Mouse (Mus musculus) heart, embryonic 15.5 days (tissue): Measurements from ENCODE around the gene Asb6. TPM values are rescaled to one million over a fixed set of nuclear protein-coding genes. Genes with fewer than 3 reads are reported as not detected.

ENCODE experiments used
- ATAC-seq: fragments of 200-750 bp; cut with Nextera tagmentation; replicated peaks from 2 replicates; pipeline ENCODE4 v1.8.0; 2017; ENCODE audit warnings: low read depth, moderate TSS enrichment; ENCODE audit not compliant: insufficient number of reproducible peaks, insufficient read depth, low FRiP score
- H3K27ac ChIP-seq: fragments of 300-500 bp; sonication (generic); 2 replicates; pipeline ENCODE4 v1.5.1; 2015; ENCODE audit warnings: mild to moderate bottlenecking, inconsistent platforms
- H3K27me3 ChIP-seq: fragments of 300-500 bp; sonication (generic); 2 replicates; pipeline ENCODE4 v1.6.1; 2015; ENCODE audit warnings: inconsistent platforms
- H3K36me3 ChIP-seq: fragments of 300-500 bp; sonication (generic); 2 replicates; pipeline ENCODE4 v1.6.1; 2015; ENCODE audit warnings: mild to moderate bottlenecking, inconsistent platforms
- H3K4me1 ChIP-seq: fragments of 300-500 bp; sonication (generic); replicated peaks from 2 replicates; pipeline ENCODE4 v1.6.1; 2015; ENCODE audit warnings: inconsistent platforms
- H3K4me2 ChIP-seq: fragments of 300-500 bp; sonication (generic); 2 replicates; pipeline ENCODE4 v1.6.1; 2015; ENCODE audit warnings: inconsistent platforms, mild to moderate bottlenecking, moderate library complexity
- H3K4me3 ChIP-seq: fragments of 300-500 bp; sonication (generic); 2 replicates; pipeline ENCODE4 v1.5.1; 2015; ENCODE audit warnings: mild to moderate bottlenecking, inconsistent platforms
- H3K9ac ChIP-seq: fragments of 300-500 bp; sonication (generic); 2 replicates; pipeline ENCODE4 v1.6.1; 2015; ENCODE audit warnings: mild to moderate bottlenecking, inconsistent platforms
- H3K9me3 ChIP-seq: fragments of 300-500 bp; sonication (generic); replicated peaks from 2 replicates; pipeline ENCODE4 v1.6.1; 2016; ENCODE audit warnings: inconsistent platforms
- WGBS: fragments of 180-500 bp; shearing (Covaris S2); methylation state at CpG from one replicate; pipeline ENCODE4 v1.1.7; 2015; ENCODE audit warnings: mixed read lengths; 5-methylcytosine and 5-hydroxymethylcytosine counted together
- polyA plus RNA-seq: library from polyadenylated mRNA; unstranded; fragments of >200 nt; fragmentation: Nextera tagmentation; extraction: Ambion mirVana; gene quantifications from 2 replicates; pipeline ENCODE4 v1.2.1, GENCODE M21; 2015

The Asb6 gene
- polyA plus RNA-seq, 1 experiment from 2014 or later: 17.2 TPM

DNA sequence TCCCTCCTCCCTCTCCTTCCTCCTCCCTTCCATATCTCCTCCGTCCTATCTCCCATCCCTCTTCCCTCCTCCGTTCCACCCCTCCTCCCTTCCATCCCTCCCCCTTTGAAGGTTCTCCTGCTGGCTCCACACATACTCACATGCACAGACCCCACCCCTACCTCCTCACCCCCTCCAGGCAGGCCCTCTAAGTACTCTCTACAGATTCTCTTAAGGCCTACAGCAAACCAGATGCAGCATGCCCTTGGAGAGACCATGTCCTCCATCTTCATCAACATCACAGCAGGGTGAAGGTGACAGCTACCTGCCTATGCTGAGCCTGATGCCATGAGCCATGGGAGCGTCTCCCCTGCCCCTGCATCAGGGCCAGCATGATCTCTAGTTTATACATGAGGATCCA lies 52.9 kb downstream of the Asb6 start:
- H3K9me3 ChIP-seq: no peaks in the 10 kb centered on the region
- no peak overlapping the region for H3K4me3 ChIP-seq
- H3K36me3 ChIP-seq: no peaks in the 10 kb centered on the region
- WGBS: 65% methylated on average over 3 of the region's 3 CpGs
- peaks cover 22% of the 10 kb centered on the region for H3K4me1 ChIP-seq
- no peaks in the 10 kb centered on the region for H3K27me3 ChIP-seq
- no peak overlapping the region for H3K9ac ChIP-seq
- H3K4me2 ChIP-seq: no peak overlapping the region
- H3K27ac ChIP-seq: no peak overlapping the region
- ATAC-seq: no peak

DNA sequence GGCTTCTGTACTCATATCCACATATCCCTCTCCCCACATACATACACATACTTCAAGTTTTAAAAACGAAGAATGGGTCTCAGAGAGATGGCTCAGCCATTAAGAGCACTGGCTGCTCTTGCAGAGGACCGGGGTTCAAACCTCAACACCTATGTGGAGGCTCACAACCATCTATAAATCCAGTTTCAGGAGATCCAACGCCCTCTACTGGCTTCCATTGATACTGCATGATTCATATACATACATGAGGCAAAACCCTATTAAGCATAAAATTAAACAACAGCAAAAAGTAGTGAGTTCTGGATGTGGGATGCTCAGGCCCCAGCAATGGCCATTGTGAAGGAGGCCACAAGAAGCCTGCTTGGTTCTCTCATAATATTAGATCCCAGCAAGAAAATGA lies 54.2 kb downstream of the Asb6 start:
- Histone ChIP-seq H3K4me2 (no peak overlapping the region), H3K9ac (no peak overlapping the region), H3K4me3 (no peak overlapping the region), H3K9me3 (no peaks in the 10 kb centered on the region), H3K36me3 (no peaks in the 10 kb centered on the region), H3K4me1 (peaks cover 35% of the 10 kb centered on the region), H3K27me3 (no peaks in the 10 kb centered on the region), H3K27ac (no peak overlapping the region)
- no peak for ATAC-seq
- WGBS: 55% methylated on average over 3 of the region's 3 CpGs

DNA sequence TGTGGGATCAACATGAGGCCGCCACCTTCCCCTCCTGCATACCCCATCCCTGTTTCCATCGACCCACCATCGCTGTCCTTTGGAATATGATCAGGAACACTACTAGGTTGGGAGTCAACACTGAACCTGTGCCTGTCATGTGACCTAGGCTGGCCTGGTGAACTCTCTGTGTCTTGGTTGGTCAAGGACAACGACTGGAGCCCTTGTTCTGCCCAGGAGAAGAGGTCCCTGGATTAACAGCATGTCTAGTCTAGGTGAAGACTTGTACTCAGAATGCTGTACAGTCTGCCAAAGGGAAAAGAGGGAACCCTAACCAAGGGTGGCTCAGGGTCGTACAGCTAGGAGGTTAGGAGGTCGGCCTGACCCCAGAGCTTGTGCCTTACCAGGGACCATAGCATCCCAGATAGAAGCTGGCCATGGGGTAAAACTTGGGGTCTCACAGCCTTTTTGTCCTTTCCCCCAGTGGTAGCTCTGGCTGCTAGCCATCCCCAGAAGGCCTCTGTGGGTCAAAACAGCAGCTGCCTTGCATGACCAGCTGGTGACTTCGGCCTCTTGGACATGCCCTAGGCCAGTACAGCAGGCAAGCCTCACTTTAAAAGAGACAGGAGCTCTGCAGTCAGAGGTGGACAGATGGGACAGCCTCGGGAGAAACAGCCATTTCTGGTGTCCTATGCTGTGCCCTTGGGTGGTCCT lies 56.7 kb downstream of the Asb6 start:
- peak overlapping the region; percentile 95 for H3K27ac ChIP-seq
- no peaks in the 10 kb centered on the region for H3K36me3 ChIP-seq
- H3K4me3 ChIP-seq: no peak overlapping the region
- H3K4me2 ChIP-seq: no peak overlapping the region
- 72% methylated on average over 8 of the region's 8 CpGs for WGBS
- no peaks in the 10 kb centered on the region for H3K9me3 ChIP-seq
- peaks cover 35% of the 10 kb centered on the region for H3K4me1 ChIP-seq
- no peak for ATAC-seq
- no peaks in the 10 kb centered on the region for H3K27me3 ChIP-seq
- no peak overlapping the region for H3K9ac ChIP-seq

Other genes with a start within 250 kb of the Asb6 start
- 1.1 and 1.5 TPM in 2 replicates for gene Cstad, start 235.3 kb downstream of the Asb6 start, polyA plus RNA-seq
- 2.1 and 2.6 TPM in 2 replicates for gene 1700001O22Rik, start 26.7 kb downstream of the Asb6 start, polyA plus RNA-seq
- 75.8 and 77.2 TPM in 2 replicates for gene Ntmt1, start 22.5 kb downstream of the Asb6 start, polyA plus RNA-seq
- 14.1 and 20.1 TPM in 2 replicates for gene Prrx2, start 4.6 kb upstream of the Asb6 start, polyA plus RNA-seq
- 2.6 and 4.4 TPM in 2 replicates for gene Ptges, start 99.5 kb upstream of the Asb6 start, polyA plus RNA-seq
- gene Tor1b, start 122.6 kb upstream of the Asb6 start, polyA plus RNA-seq: 20.4 and 25.0 TPM in 2 replicates
- 45.9 and 49.4 TPM in 2 replicates for gene Tor1a, start 137.6 kb upstream of the Asb6 start, polyA plus RNA-seq
- gene BC005624, start 151.9 kb upstream of the Asb6 start, polyA plus RNA-seq: 33.3 and 38.4 TPM in 2 replicates
- gene Usp20, start 151.9 kb upstream of the Asb6 start, polyA plus RNA-seq: 38.5 and 42.9 TPM in 2 replicates